Comparison of ENCODE assay signal across 8 mouse cellular contexts in the genomic region with DNA sequence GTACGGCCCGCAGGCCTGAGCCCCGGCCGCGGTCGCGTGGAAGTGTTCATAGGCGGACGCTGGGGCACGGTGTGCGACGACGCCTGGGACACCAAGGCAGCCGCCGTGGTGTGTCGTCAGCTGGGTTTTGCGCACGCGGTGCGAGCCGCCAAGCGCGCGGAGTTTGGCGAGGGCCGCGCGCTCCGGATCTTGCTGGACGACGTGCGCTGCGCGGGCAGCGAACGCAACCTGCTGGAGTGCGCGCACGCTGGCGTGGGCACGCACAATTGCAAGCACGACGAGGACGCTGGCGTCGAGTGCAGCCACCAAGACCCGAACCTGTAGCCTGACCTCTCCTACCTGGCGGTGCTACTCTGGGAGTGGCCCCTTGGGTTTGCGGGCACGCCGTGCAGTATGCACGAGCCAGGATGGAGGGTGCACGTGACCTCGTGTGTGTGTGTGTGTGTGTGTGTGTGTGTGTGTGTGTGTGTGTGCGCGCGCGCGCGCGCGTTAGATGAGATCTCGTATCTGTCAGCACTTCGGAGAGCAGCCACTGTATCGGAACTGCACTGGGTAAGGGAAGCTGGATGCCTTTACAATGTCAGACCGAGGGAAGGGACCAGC. TPM values are rescaled to one million over a fixed set of nuclear protein-coding genes. Genes with fewer than 3 reads are reported as not detected.
DNase-seq lines count a peak whose midpoint lies in the region; ATAC-seq and TF ChIP-seq lines count a peak whose summit lies in the region.

No protein-coding gene starts in this region.

- peak; percentile 60; the same call in 1 of the 2 replicates for ATAC-seq in embryonic facial prominence, embryonic 15.5 days (ENCODE audit: insufficient number of reproducible peaks, low FRiP score, low TSS enrichment, low read depth)
- peak; percentile 88 for ATAC-seq in hindbrain, postnatal 0 days
- ATAC-seq in limb, embryonic 14.5 days (ENCODE audit: low FRiP score, low read depth): peak; percentile 66

- no peak for TF ChIP-seq POLR2A in ES-Bruce4 (IDR thresholded peaks at IDR 0.05; ENCODE audit: insufficient read depth, low read length)
- TF ChIP-seq POLR2A in limb, embryonic 14.5 days (IDR thresholded peaks at IDR 0.05; ENCODE audit: borderline replicate concordance, extremely low read depth, insufficient read depth, insufficient read length): no peak

- no peaks in the 10 kb centered on the region for H3K36me3 ChIP-seq in ES-Bruce4 (ENCODE audit: control insufficient read depth, insufficient read depth, low read length, poor library complexity, severe bottlenecking)
- no peaks in the 10 kb centered on the region for H3K36me3 ChIP-seq in embryonic facial prominence, embryonic 15.5 days
- H3K36me3 ChIP-seq in hindbrain, postnatal 0 days (ENCODE audit: insufficient read depth, low read length): no peaks in the 10 kb centered on the region
- H3K36me3 ChIP-seq in limb, embryonic 14.5 days (ENCODE audit: control insufficient read depth, insufficient read depth, low read length): no peaks in the 10 kb centered on the region

- TF ChIP-seq CTCF in ES-Bruce4 (IDR thresholded peaks at IDR 0.05; ENCODE audit: low read depth, low read length): no peak
- no peak; the same call in 1 of the 2 replicates for TF ChIP-seq CTCF in hindbrain, postnatal 0 days (IDR thresholded peaks at IDR 0.05; ENCODE audit: low read depth)

- peak overlapping the region; percentile 57 for H3K9ac ChIP-seq in ES-Bruce4 (ENCODE audit: low read depth, poor library complexity, severe bottlenecking)
- H3K9ac ChIP-seq in embryonic facial prominence, embryonic 15.5 days: no peak overlapping the region
- peak overlapping the region; percentile 75 for H3K9ac ChIP-seq in hindbrain, postnatal 0 days (replicated peaks; ENCODE audit: low read length)
- H3K9ac ChIP-seq in limb, embryonic 14.5 days (ENCODE audit: low read depth, low read length, severe bottlenecking): peak overlapping the region; percentile 43

- no peaks in the 10 kb centered on the region for H3K9me3 ChIP-seq in ES-Bruce4 (replicated peaks; ENCODE audit: control insufficient read depth, insufficient read depth, low read length, poor library complexity, severe bottlenecking)
- H3K9me3 ChIP-seq in embryonic facial prominence, embryonic 15.5 days (replicated peaks): no peaks in the 10 kb centered on the region
- H3K9me3 ChIP-seq in hindbrain, postnatal 0 days (ENCODE audit: low read length): no peaks in the 10 kb centered on the region
- no peaks in the 10 kb centered on the region for H3K9me3 ChIP-seq in limb, embryonic 14.5 days (ENCODE audit: control insufficient read depth, low read length)

- DNase-seq in cerebellum, adult 11-12 months: peak; percentile 44
- DNase-seq in cerebellum, adult 11 months: no peak
- DNase-seq in hindbrain, postnatal 0 days (ENCODE audit: low spot score): peak; percentile 95
- DNase-seq in limb, embryonic 14.5 days (ENCODE audit: low spot score): peak; percentile 69
- peak; percentile 90 for DNase-seq in right cerebral cortex, adult 18-20 months
- DNase-seq in spleen, postnatal 4 days (ENCODE audit: low spot score in 2 of 2): no peak

- TF ChIP-seq EP300 in ES-Bruce4 (IDR thresholded peaks at IDR 0.05; ENCODE audit: insufficient read depth, low read depth, low read length): no peak

- H3K27me3 ChIP-seq in ES-Bruce4 (ENCODE audit: control insufficient read depth, insufficient read depth, low read length, poor library complexity, severe bottlenecking): peaks cover 4% of the 10 kb centered on the region
- peaks cover 58% of the 10 kb centered on the region for H3K27me3 ChIP-seq in embryonic facial prominence, embryonic 15.5 days
- peaks cover 8% of the 10 kb centered on the region; the same call in 1 of the 2 replicates for H3K27me3 ChIP-seq in hindbrain, postnatal 0 days (ENCODE audit: insufficient read depth, low read length)
- peaks cover 44% of the 10 kb centered on the region for H3K27me3 ChIP-seq in limb, embryonic 14.5 days (ENCODE audit: control insufficient read depth, insufficient read depth, low read length)

- H3K4me1 ChIP-seq in ES-Bruce4 (ENCODE audit: control insufficient read depth, insufficient read depth, low read length): no peaks in the 10 kb centered on the region
- peaks cover 16% of the 10 kb centered on the region for H3K4me1 ChIP-seq in embryonic facial prominence, embryonic 15.5 days
- peaks cover 7% of the 10 kb centered on the region for H3K4me1 ChIP-seq in hindbrain, postnatal 0 days (ENCODE audit: insufficient read depth, low read length)
- peaks cover 9% of the 10 kb centered on the region for H3K4me1 ChIP-seq in limb, embryonic 14.5 days (ENCODE audit: control insufficient read depth, insufficient read depth, low read length)

- WGBS in embryonic facial prominence, embryonic 15.5 days: 2% methylated on average over 66 of the region's 66 CpGs
- WGBS in hindbrain, postnatal 0 days: 4% methylated on average over 66 of the region's 66 CpGs
- WGBS in limb, embryonic 14.5 days: 2% methylated on average over 65 of the region's 66 CpGs

- peak overlapping the region; percentile 87 for H3K4me2 ChIP-seq in embryonic facial prominence, embryonic 15.5 days (replicated peaks)
- peak overlapping the region; percentile 65 for H3K4me2 ChIP-seq in hindbrain, postnatal 0 days (ENCODE audit: low read depth, low read length)
- H3K4me2 ChIP-seq in limb, embryonic 14.5 days (replicated peaks; ENCODE audit: low read depth, low read length, severe bottlenecking): peak overlapping the region; percentile 75

- no peak overlapping the region for H3K27ac ChIP-seq in ES-Bruce4 (ENCODE audit: insufficient read depth, low read length)
- H3K27ac ChIP-seq in embryonic facial prominence, embryonic 15.5 days (replicated peaks): no peak overlapping the region
- peak overlapping the region; percentile 60 for H3K27ac ChIP-seq in hindbrain, postnatal 0 days
- H3K27ac ChIP-seq in limb, embryonic 14.5 days (replicated peaks; ENCODE audit: low read depth, low read length): no peak overlapping the region

- H3K4me3 ChIP-seq in ES-Bruce4 (ENCODE audit: low read depth, low read length): peak overlapping the region; percentile 52
- peak overlapping the region; percentile 43 for H3K4me3 ChIP-seq in embryonic facial prominence, embryonic 15.5 days (replicated peaks)
- peak overlapping the region; percentile 43 for H3K4me3 ChIP-seq in hindbrain, postnatal 0 days (ENCODE audit: low read length)
- peak overlapping the region; percentile 45 for H3K4me3 ChIP-seq in limb, embryonic 14.5 days (replicated peaks; ENCODE audit: low read length)

RNA-seq across cellular contexts. Expression of a gene that starts 6.2 kb away (rescaled TPM):
- polyA plus RNA-seq in ES-Bruce4 (2011; ENCODE audit: insufficient read depth, insufficient read length, low read depth, missing spikeins): 1.0 and 1.6 TPM in 2 replicates
- polyA plus RNA-seq in embryonic facial prominence, embryonic 15.5 days (2015; fragmentation: Nextera tagmentation; extraction: Ambion mirVana): 9.5 and 10.4 TPM in 2 replicates
- 36.3 and 39.8 TPM in 2 replicates for total RNA-seq in hindbrain, postnatal 0 days (2014; rRNA removed)
- 46.2 and 49.7 TPM in 2 replicates for polyA plus RNA-seq in hindbrain, postnatal 0 days (2015; fragmentation: Nextera tagmentation; extraction: Ambion mirVana)
- 24.8 and 30.8 TPM in 2 replicates for polyA plus RNA-seq in limb, embryonic 14.5 days (2012; rRNA removed)
- polyA plus RNA-seq in limb, embryonic 14.5 days (2014; fragmentation: Nextera tagmentation; extraction: Ambion mirVana): 6.4 and 6.6 TPM in 2 replicates

RNA-seq across cellular contexts. Expression of a gene that starts 21.9 kb away (rescaled TPM):
- 0.82 and 1.1 TPM in 2 replicates for polyA plus RNA-seq in ES-Bruce4 (2011; ENCODE audit: insufficient read depth, insufficient read length, low read depth, missing spikeins)
- polyA plus RNA-seq in embryonic facial prominence, embryonic 15.5 days (2015; fragmentation: Nextera tagmentation; extraction: Ambion mirVana): 0.62 and 0.67 TPM in 2 replicates
- total RNA-seq in hindbrain, postnatal 0 days (2014; rRNA removed): 10.2 and 10.8 TPM in 2 replicates
- 2.8 and 3.2 TPM in 2 replicates for polyA plus RNA-seq in hindbrain, postnatal 0 days (2015; fragmentation: Nextera tagmentation; extraction: Ambion mirVana)
- 2.7 and 3.0 TPM in 2 replicates for polyA plus RNA-seq in limb, embryonic 14.5 days (2012; rRNA removed)
- 0.58 and 1.5 TPM in 2 replicates for polyA plus RNA-seq in limb, embryonic 14.5 days (2014; fragmentation: Nextera tagmentation; extraction: Ambion mirVana)

RNA-seq across cellular contexts. Expression of a gene that starts 42.8 kb away (rescaled TPM):
- 9.4 and 9.5 TPM in 2 replicates for polyA plus RNA-seq in ES-Bruce4 (2011; ENCODE audit: insufficient read depth, insufficient read length, low read depth, missing spikeins)
- polyA plus RNA-seq in embryonic facial prominence, embryonic 15.5 days (2015; fragmentation: Nextera tagmentation; extraction: Ambion mirVana): 58.2 and 64.7 TPM in 2 replicates
- total RNA-seq in hindbrain, postnatal 0 days (2014; rRNA removed): 45.8 and 55.2 TPM in 2 replicates
- polyA plus RNA-seq in hindbrain, postnatal 0 days (2015; fragmentation: Nextera tagmentation; extraction: Ambion mirVana): 41.2 and 42.1 TPM in 2 replicates
- 36.3 and 38.4 TPM in 2 replicates for polyA plus RNA-seq in limb, embryonic 14.5 days (2012; rRNA removed)
- 44.4 and 48.2 TPM in 2 replicates for polyA plus RNA-seq in limb, embryonic 14.5 days (2014; fragmentation: Nextera tagmentation; extraction: Ambion mirVana)

RNA-seq across cellular contexts. Expression of a gene that starts 52.8 kb away (rescaled TPM):
- 21.0 and 22.0 TPM in 2 replicates for polyA plus RNA-seq in ES-Bruce4 (2011; ENCODE audit: insufficient read depth, insufficient read length, low read depth, missing spikeins)
- 4.6 and 5.1 TPM in 2 replicates for polyA plus RNA-seq in embryonic facial prominence, embryonic 15.5 days (2015; fragmentation: Nextera tagmentation; extraction: Ambion mirVana)
- 86.3 and 94.7 TPM in 2 replicates for total RNA-seq in hindbrain, postnatal 0 days (2014; rRNA removed)
- 16.9 and 17.0 TPM in 2 replicates for polyA plus RNA-seq in hindbrain, postnatal 0 days (2015; fragmentation: Nextera tagmentation; extraction: Ambion mirVana)
- 9.9 and 13.1 TPM in 2 replicates for polyA plus RNA-seq in limb, embryonic 14.5 days (2012; rRNA removed)
- polyA plus RNA-seq in limb, embryonic 14.5 days (2014; fragmentation: Nextera tagmentation; extraction: Ambion mirVana): 6.1 and 6.4 TPM in 2 replicates

Comparison
In these comparisons a context has a peak if more than half of its experiments do, and no peak if none do; other contexts are left out.
1. DNase-seq: peak in cerebellum, adult 11-12 months (single experiment), hindbrain, postnatal 0 days (single experiment), limb, embryonic 14.5 days (single experiment) and right cerebral cortex, adult 18-20 months (single experiment); none in cerebellum, adult 11 months (single experiment) and spleen, postnatal 4 days (0 of 2).
2. Peak in every context shown above with its lines, with median percentiles within 50 percentile points of each other: H3K4me3 ChIP-seq, ATAC-seq and H3K4me2 ChIP-seq.